Mouse (Mus musculus) T-cell, adult 2 months (primary cell): ENCODE data around the gene Pnmal2.
A peak's percentile ranks its signal among the peaks of the same experiment; 100 is the strongest.

ENCODE experiments used
- DNase-seq: peaks from one replicate; pipeline ENCODE4 v3.0.0; 2022; ENCODE audit warnings: low spot score

The Pnmal2 gene

GRCm38 (mm10) chr7:16944061-16944807 is at the start of gene Pnmal2:
Gene Pnmal2 (plus strand): TSS chr7:16944682.
- DNase-seq: peak; percentile 70

- DNase-seq: peak; percentile 56
Measured at GRCm38 (mm10) chr7:16895000-16895399, 49.5 kb upstream of the Pnmal2 start.

- no peak for DNase-seq
Measured at GRCm38 (mm10) chr7:16895511-16895910, 49.0 kb upstream of the Pnmal2 start.

GRCm38 (mm10) chr7:16900526-16900925 is 44.0 kb upstream of the Pnmal2 start:
- no peak for DNase-seq

GRCm38 (mm10) chr7:16903439-16903955 is 41.0 kb upstream of the Pnmal2 start:
- DNase-seq: no peak

GRCm38 (mm10) chr7:16904120-16904675 is 40.3 kb upstream of the Pnmal2 start:
- no peak for DNase-seq

GRCm38 (mm10) chr7:16905491-16906021 is 38.9 kb upstream of the Pnmal2 start:
- DNase-seq: no peak

GRCm38 (mm10) chr7:16906281-16906680 is 38.2 kb upstream of the Pnmal2 start, which contains the start of gene Ptgir:
Gene Ptgir (plus strand): TSS chr7:16906490.
- DNase-seq: peak; percentile 27

GRCm38 (mm10) chr7:16906889-16907559 is 37.5 kb upstream of the Pnmal2 start:
- DNase-seq: no peak

GRCm38 (mm10) chr7:16907842-16908241 is 36.6 kb upstream of the Pnmal2 start:
- no peak for DNase-seq

GRCm38 (mm10) chr7:16908367-16908766 is 36.1 kb upstream of the Pnmal2 start:
- no peak for DNase-seq

GRCm38 (mm10) chr7:16908859-16909258 is 35.6 kb upstream of the Pnmal2 start:
- DNase-seq: no peak

GRCm38 (mm10) chr7:16909909-16910308 is 34.6 kb upstream of the Pnmal2 start:
- DNase-seq: no peak

- no peak for DNase-seq
Measured at GRCm38 (mm10) chr7:16911904-16912303, 32.6 kb upstream of the Pnmal2 start.

- no peak for DNase-seq
Measured at GRCm38 (mm10) chr7:16912360-16912759, 32.1 kb upstream of the Pnmal2 start.

- peak; percentile 65 for DNase-seq
Measured at GRCm38 (mm10) chr7:16913806-16914452, 30.6 kb upstream of the Pnmal2 start.

GRCm38 (mm10) chr7:16914453-16915343 is 29.8 kb upstream of the Pnmal2 start:
- no peak for DNase-seq

GRCm38 (mm10) chr7:16915461-16916340 is 28.8 kb upstream of the Pnmal2 start:
- no peak for DNase-seq

- DNase-seq: no peak
Measured at GRCm38 (mm10) chr7:16916342-16917265, 27.9 kb upstream of the Pnmal2 start.
